Mouse (Mus musculus) hindbrain, embryonic 15.5 days (tissue): ENCODE data around the gene Scfd2. TPM values are rescaled to one million over a fixed set of nuclear protein-coding genes. Genes with fewer than 3 reads are reported as not detected.

Source experiments
- ATAC-seq: fragments of 200-750 bp; cut with Nextera tagmentation; 2 replicates; pipeline ENCODE4 v1.8.0; 2017; ENCODE audit warnings: low read depth, moderate number of reproducible peaks, moderate TSS enrichment; ENCODE audit not compliant: low FRiP score
- H3K27ac ChIP-seq: fragments of 300-500 bp; sonication (generic); replicated peaks from 2 replicates; pipeline ENCODE4 v1.5.1; 2015; ENCODE audit warnings: mild to moderate bottlenecking, inconsistent platforms
- H3K27me3 ChIP-seq: fragments of 300-500 bp; sonication (generic); 2 replicates; pipeline ENCODE4 v1.6.1; 2015; ENCODE audit warnings: control low read depth, inconsistent platforms
- H3K36me3 ChIP-seq: fragments of 300-500 bp; sonication (generic); 2 replicates; pipeline ENCODE4 v1.6.1; 2015; ENCODE audit warnings: control low read depth, inconsistent platforms
- H3K4me1 ChIP-seq: fragments of 300-500 bp; sonication (generic); replicated peaks from 2 replicates; pipeline ENCODE4 v1.6.1; 2015; ENCODE audit warnings: control low read depth, inconsistent platforms
- H3K4me2 ChIP-seq: fragments of 300-500 bp; sonication (generic); 2 replicates; pipeline ENCODE4 v1.6.1; 2015; ENCODE audit warnings: moderate library complexity, mild to moderate bottlenecking, inconsistent platforms
- H3K4me3 ChIP-seq: fragments of 300-500 bp; sonication (generic); 2 replicates; pipeline ENCODE4 v1.5.1; 2015; ENCODE audit warnings: mild to moderate bottlenecking, inconsistent platforms
- H3K9ac ChIP-seq: fragments of 300-500 bp; sonication (generic); 2 replicates; pipeline ENCODE4 v1.6.1; 2015; ENCODE audit warnings: inconsistent platforms
- H3K9me3 ChIP-seq: fragments of 300-500 bp; sonication (generic); 2 replicates; pipeline ENCODE4 v1.6.1; 2016; ENCODE audit warnings: control low read depth, inconsistent platforms
- WGBS: fragments of 180-500 bp; shearing (Covaris S2); methylation state at CpG from one replicate; pipeline ENCODE4 v1.1.7; 2015; 5-methylcytosine and 5-hydroxymethylcytosine counted together
- polyA plus RNA-seq: library from polyadenylated mRNA; unstranded; fragments of >200 nt; fragmentation: Nextera tagmentation; extraction: Ambion mirVana; gene quantifications from 2 replicates; pipeline ENCODE4 v1.2.1, GENCODE M21; 2015

Gene Scfd2
- polyA plus RNA-seq, 1 experiment from 2014 or later = 20.7 TPM

DNA sequence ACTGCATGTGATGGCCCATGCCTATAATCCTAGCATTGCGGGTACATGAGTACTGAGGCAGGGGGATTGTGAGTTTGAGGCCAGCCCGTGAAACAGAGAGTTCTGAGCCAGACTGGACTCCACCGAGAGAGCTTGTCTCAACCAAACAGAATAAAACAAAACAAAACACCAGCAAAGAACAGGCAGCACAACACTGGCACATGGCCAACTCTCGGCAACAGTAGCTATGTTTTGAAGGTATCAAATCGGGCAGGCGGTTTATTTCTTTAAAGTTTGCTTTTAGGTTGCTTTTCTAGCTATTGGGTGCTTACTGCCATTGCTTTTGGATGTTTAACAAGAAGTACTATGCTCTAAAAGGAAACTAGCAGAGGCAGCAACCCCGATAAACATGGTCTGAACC lies 251.9 kb downstream of the Scfd2 start:
- Histone ChIP-seq H3K27me3 (peaks cover 3% of the 10 kb centered on the region; the same call in 1 of the 2 replicates), H3K36me3 (no peaks in the 10 kb centered on the region), H3K9ac (no peak overlapping the region), H3K4me3 (no peak overlapping the region), H3K4me2 (no peak overlapping the region), H3K4me1 (peaks cover 5% of the 10 kb centered on the region), H3K27ac (no peak overlapping the region), H3K9me3 (no peaks in the 10 kb centered on the region)
- ATAC-seq = no peak
- WGBS = 77% methylated on average over 7 of the region's 7 CpGs

GRCm38 (mm10) chr5:74278428-74278827 lies 253.1 kb downstream of the Scfd2 start:
- Histone ChIP-seq H3K36me3 (no peaks in the 10 kb centered on the region), H3K27me3 (peaks cover 3% of the 10 kb centered on the region; the same call in 1 of the 2 replicates), H3K4me1 (peaks cover 5% of the 10 kb centered on the region), H3K4me2 (no peak overlapping the region), H3K27ac (no peak overlapping the region), H3K9ac (no peak overlapping the region), H3K9me3 (no peaks in the 10 kb centered on the region), H3K4me3 (no peak overlapping the region)
- WGBS = 73% methylated on average over 7 of the region's 7 CpGs
- ATAC-seq = no peak

- Histone ChIP-seq H3K4me3 (no peak overlapping the region), H3K4me2 (no peak overlapping the region), H3K9me3 (no peaks in the 10 kb centered on the region), H3K36me3 (no peaks in the 10 kb centered on the region), H3K4me1 (peaks cover 6% of the 10 kb centered on the region), H3K27ac (no peak overlapping the region), H3K9ac (no peak overlapping the region), H3K27me3 (peaks cover 3% of the 10 kb centered on the region; the same call in 1 of the 2 replicates)
- WGBS = 6% methylated on average over 3 of the region's 3 CpGs
- ATAC-seq = peak; percentile 69
Measured at GRCm38 (mm10) chr5:74277712-74278111, 253.8 kb downstream of the Scfd2 start.

DNA sequence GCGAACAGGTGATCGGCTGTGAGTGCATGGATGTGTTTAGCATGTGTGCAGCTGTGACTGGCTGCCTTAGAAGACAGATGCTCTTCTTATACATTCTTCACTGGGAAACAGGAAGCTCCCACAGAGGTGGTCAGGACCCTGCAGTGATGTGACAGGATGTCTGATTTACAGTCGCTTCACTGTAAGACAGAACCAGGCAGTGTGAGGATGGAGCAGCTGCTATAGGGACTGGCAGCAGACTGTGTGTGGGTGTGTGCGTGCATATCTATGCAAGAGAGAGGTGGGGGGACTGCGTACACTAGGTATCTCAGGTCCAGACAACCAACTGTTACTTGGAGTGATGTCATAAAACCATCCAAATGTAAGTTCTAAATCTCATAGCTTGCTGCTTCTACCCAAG lies 254.3 kb downstream of the Scfd2 start:
- Histone ChIP-seq H3K4me2 (no peak overlapping the region), H3K4me1 (peaks cover 9% of the 10 kb centered on the region), H3K9ac (no peak overlapping the region), H3K27me3 (peaks cover 3% of the 10 kb centered on the region; the same call in 1 of the 2 replicates), H3K36me3 (no peaks in the 10 kb centered on the region), H3K27ac (no peak overlapping the region), H3K4me3 (no peak overlapping the region), H3K9me3 (no peaks in the 10 kb centered on the region)
- ATAC-seq = peak; percentile 42
- WGBS = 80% methylated on average over 5 of the region's 5 CpGs

DNA sequence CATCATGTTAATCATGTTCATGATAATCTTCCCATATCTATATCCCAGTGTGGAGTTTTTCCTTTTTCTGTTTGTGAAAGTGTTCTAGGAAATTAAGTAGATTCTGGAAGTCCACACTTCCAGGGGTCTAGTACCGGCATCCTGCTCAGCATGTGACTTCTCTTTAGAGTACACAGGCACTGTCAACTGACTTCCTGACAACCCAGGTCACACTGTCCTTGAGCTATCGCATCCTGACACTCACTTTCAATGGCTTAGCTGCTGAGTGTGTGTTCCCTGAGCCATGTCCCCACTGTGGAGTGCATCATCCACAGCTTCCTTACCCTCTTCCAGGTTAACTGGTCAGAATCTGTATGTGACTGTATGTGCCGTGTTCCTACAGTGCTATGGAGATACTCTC lies 258.2 kb downstream of the Scfd2 start:
- H3K9me3 ChIP-seq = no peaks in the 10 kb centered on the region
- no peaks in the 10 kb centered on the region for H3K36me3 ChIP-seq
- no peak overlapping the region for H3K27ac ChIP-seq
- H3K4me1 ChIP-seq = peaks cover 9% of the 10 kb centered on the region
- no peak for ATAC-seq
- H3K4me2 ChIP-seq = no peak overlapping the region
- no peak overlapping the region for H3K9ac ChIP-seq
- no peaks in the 10 kb centered on the region for H3K27me3 ChIP-seq
- 84% methylated on average over 3 of the region's 3 CpGs for WGBS
- no peak overlapping the region for H3K4me3 ChIP-seq

GRCm38 (mm10) chr5:74267736-74268369 lies 263.7 kb downstream of the Scfd2 start:
- H3K4me1 ChIP-seq = peaks cover 3% of the 10 kb centered on the region
- H3K27ac ChIP-seq = no peak overlapping the region
- ATAC-seq = no peak
- H3K4me3 ChIP-seq = no peak overlapping the region
- no peak overlapping the region for H3K9ac ChIP-seq
- WGBS = 58% methylated on average over 5 of the region's 5 CpGs
- H3K4me2 ChIP-seq = no peak overlapping the region
- no peaks in the 10 kb centered on the region for H3K36me3 ChIP-seq
- H3K9me3 ChIP-seq = no peaks in the 10 kb centered on the region
- no peaks in the 10 kb centered on the region for H3K27me3 ChIP-seq

DNA sequence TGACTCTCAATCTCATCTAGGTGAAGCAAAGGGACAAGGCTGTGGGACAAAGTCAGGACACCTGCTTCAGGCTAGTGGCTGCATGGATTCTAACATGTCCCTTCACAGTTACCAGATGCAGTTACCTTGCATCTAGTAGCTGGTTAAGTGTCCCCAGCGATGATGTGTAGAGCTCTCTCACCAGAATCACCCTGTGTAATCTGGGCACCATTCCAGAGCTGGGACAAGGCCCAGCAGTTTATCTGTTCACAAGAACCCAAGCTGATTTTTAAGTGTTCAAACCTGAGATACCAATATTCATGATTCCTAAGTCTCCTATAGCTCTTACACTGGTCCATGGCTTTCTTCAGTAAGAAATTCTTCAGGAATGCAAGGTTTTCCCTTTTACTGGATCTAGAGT lies 264.4 kb downstream of the Scfd2 start:
- no peak overlapping the region for H3K9ac ChIP-seq
- no peaks in the 10 kb centered on the region for H3K9me3 ChIP-seq
- H3K27me3 ChIP-seq = no peaks in the 10 kb centered on the region
- no peak overlapping the region for H3K4me2 ChIP-seq
- H3K36me3 ChIP-seq = no peaks in the 10 kb centered on the region
- ATAC-seq = no peak
- 76% methylated on average over 1 of the region's 1 CpGs for WGBS
- H3K4me1 ChIP-seq = no peaks in the 10 kb centered on the region; the same call in 1 of the 2 replicates
- H3K27ac ChIP-seq = no peak overlapping the region
- no peak overlapping the region for H3K4me3 ChIP-seq

DNA sequence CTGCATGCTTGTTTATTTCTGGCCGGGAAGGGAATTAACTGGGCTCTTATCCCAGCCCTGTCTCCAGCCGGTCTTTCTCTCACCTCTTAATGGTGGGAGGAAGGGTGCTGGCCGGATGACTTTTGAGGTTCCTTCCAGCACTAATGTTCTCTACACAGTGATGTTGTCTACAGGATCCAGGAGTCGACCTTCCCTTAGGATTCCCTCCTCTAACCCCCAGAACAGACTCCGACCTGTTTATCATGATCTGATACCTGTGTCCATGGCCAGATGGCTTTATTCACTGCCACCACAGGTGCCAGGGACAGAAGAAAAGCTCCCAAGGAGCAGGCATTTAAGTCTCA lies 265.1 kb downstream of the Scfd2 start:
- Histone ChIP-seq H3K9me3 (no peaks in the 10 kb centered on the region), H3K4me2 (no peak overlapping the region), H3K4me3 (no peak overlapping the region), H3K9ac (no peak overlapping the region), H3K27ac (no peak overlapping the region), H3K36me3 (no peaks in the 10 kb centered on the region), H3K27me3 (no peaks in the 10 kb centered on the region), H3K4me1 (no peaks in the 10 kb centered on the region; the same call in 1 of the 2 replicates)
- ATAC-seq = no peak
- WGBS = 71% methylated on average over 5 of the region's 5 CpGs

- Histone ChIP-seq H3K27me3 (no peaks in the 10 kb centered on the region), H3K9ac (no peak overlapping the region), H3K4me3 (no peak overlapping the region), H3K4me1 (no peaks in the 10 kb centered on the region; the same call in none of the 2 replicates), H3K9me3 (no peaks in the 10 kb centered on the region), H3K4me2 (no peak overlapping the region), H3K27ac (peak overlapping the region; percentile 16; the same call in 1 of the 2 replicates), H3K36me3 (no peaks in the 10 kb centered on the region)
- WGBS = 44% methylated on average over 13 of the region's 13 CpGs
- no peak for ATAC-seq
Measured at GRCm38 (mm10) chr5:74265601-74266475, 265.7 kb downstream of the Scfd2 start.

DNA sequence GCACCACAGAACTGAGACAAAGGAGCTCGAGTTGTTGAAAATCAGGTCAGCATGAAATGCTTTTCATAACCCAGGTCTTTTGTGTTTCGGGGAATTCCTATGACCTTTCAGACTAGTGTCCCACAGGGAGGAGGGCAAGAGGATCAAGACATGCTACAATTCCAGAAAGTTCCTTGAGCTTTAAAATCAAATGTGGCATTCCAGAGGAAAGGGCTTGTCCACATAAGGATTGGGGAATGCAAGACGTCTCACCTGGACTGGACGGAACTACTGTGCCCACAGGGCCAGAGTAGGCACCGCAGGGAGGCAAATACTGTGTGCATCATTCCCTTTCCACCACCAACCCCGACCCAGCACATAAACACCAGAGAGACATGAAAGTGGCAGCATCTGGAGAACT lies 266.4 kb downstream of the Scfd2 start:
- WGBS = 54% methylated on average over 6 of the region's 6 CpGs
- Histone ChIP-seq H3K36me3 (no peaks in the 10 kb centered on the region), H3K27me3 (no peaks in the 10 kb centered on the region)

GRCm38 (mm10) chr5:74264541-74264940 lies 267.0 kb downstream of the Scfd2 start:
- no peaks in the 10 kb centered on the region for H3K27me3 ChIP-seq
- H3K9ac ChIP-seq = no peak overlapping the region
- H3K4me3 ChIP-seq = no peak overlapping the region
- no peak for ATAC-seq
- no peaks in the 10 kb centered on the region for H3K9me3 ChIP-seq
- H3K4me1 ChIP-seq = peaks cover 9% of the 10 kb centered on the region
- H3K27ac ChIP-seq = no peak overlapping the region
- H3K4me2 ChIP-seq = no peak overlapping the region
- WGBS = 83% methylated on average over 4 of the region's 4 CpGs
- H3K36me3 ChIP-seq = no peaks in the 10 kb centered on the region

More for the DNA sequence above, 266.4 kb downstream of the Scfd2 start:
- no peak for ATAC-seq
- Histone ChIP-seq H3K9me3 (no peaks in the 10 kb centered on the region), H3K4me1 (peaks cover 6% of the 10 kb centered on the region), H3K4me2 (no peak overlapping the region), H3K27ac (no peak overlapping the region), H3K9ac (no peak overlapping the region), H3K4me3 (no peak overlapping the region)

DNA sequence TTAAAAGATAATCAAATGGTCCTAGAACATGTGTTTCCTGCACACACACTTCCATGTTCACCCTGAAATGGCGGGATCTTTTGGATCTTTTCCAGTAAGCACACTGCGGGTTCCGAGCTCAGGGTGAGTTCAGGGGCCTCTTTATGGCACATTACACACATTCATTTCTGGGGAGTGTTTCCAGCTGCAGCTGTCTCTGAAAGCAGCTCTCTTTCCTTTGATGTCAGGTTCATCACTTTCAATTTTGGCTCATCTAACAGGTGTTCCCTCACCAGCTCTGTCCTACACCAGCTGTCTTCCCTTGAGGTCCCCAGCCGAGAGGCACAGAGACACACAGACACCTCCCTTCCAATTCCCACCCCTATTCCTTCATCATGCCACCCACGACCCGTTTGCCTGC lies 270.5 kb downstream of the Scfd2 start:
- Histone ChIP-seq H3K4me3 (no peak overlapping the region), H3K4me2 (no peak overlapping the region), H3K4me1 (peaks cover 9% of the 10 kb centered on the region), H3K9ac (no peak overlapping the region), H3K9me3 (no peaks in the 10 kb centered on the region), H3K27ac (no peak overlapping the region), H3K27me3 (no peaks in the 10 kb centered on the region), H3K36me3 (no peaks in the 10 kb centered on the region)
- 39% methylated on average over 6 of the region's 6 CpGs for WGBS
- ATAC-seq = no peak
